Mouse (Mus musculus): Measurements from ENCODE around the gene Proca1.

DNA sequence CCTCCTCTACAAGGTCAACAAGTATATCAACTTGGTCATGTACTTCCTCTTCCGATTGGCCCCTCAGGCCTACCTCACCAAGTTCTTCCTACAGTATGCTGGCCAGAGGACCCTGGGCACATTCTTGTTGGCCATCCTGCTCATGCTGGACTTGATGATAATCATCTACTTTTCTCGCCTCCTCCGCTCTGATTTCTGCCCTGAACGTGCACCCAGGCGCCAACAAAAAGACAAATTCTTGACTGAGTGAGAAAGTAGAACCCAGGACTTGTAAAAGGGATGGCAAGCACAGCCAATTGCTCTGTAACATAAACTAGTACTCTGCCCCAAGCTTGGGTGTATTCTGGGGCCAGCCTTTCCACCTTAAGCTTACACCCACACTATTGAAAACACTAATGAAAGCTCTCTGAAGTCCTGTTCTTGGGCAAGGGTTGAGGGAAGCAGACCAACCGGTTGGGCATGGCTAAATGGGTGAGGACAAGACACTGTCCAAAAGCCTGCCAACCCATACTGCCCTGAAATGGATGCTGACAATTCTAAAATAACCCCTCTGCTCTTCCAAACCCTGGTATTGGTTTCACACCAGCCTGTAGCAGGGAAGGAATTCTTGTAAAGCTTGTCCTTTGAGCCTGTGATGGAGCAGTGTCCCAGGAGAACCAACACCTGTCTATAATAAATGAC lies 13.0 kb upstream of the Proca1 start:
- no peak for TF ChIP-seq CTCF (IDR thresholded peaks at IDR 0.05; ENCODE audit: low read depth)
- TF ChIP-seq EP300 (optimal IDR thresholded peaks at IDR 0.05), result no peak

Data from stomach, postnatal 0 days (tissue).